Mouse (Mus musculus) left cerebral cortex, adult 9 months (tissue): ENCODE results near the gene Itsn1.
A peak's percentile ranks its signal among the peaks of the same experiment; 100 is the strongest.

Experiments
- DNase-seq, 2 experiments: peaks; one replicate each; pipeline ENCODE4 v3.0.0; 2022; ENCODE audit warnings: low spot score in 2 of 2

Itsn1 gene

DNA sequence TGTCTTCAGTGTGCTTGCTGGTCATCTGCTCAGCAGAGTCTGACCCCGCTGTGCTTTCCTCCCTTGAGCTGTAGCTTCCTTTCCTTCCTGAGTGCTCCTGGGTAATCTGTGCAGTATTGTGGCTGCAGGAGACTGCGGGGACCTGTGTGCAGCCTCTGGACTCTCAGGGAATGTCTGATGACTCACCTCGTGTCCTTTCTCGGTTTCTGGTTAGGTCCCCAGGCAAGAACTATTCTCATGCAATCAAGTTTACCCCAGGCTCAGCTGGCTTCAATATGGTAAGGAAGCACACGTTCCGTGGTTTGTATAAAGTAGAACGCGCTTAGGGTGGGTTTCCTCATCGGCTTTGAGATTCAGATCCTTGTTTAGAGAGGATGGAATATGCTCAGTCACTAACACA, 82.8 kb downstream of the Itsn1 start:
- DNase-seq = no peak

GRCm38 (mm10) chr16:91813543-91813942, 84.5 kb downstream of the Itsn1 start:
- no peak for DNase-seq

DNA sequence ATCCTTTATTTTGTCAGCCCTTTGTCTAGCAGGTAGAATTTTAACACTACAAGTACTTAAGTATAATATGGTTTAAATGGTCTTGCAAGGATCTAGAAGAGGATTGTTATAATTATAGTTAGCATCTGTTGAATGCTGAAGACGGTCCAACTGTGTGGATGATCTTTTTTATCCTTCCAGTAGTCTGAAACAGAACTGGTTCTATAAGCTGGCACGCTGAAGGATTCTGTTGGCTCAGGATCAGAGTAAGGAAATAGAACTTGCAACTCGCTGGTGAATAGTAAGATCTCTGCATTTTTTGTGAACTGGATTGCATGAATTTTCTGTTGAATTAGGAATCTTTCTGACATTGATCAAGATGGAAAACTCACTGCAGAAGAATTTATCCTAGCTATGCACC, 86.0 kb downstream of the Itsn1 start:
- peak in 1 of 2 experiments; percentile 56 for DNase-seq

GRCm38 (mm10) chr16:91820299-91820698, 91.2 kb downstream of the Itsn1 start:
- DNase-seq = no peak

DNA sequence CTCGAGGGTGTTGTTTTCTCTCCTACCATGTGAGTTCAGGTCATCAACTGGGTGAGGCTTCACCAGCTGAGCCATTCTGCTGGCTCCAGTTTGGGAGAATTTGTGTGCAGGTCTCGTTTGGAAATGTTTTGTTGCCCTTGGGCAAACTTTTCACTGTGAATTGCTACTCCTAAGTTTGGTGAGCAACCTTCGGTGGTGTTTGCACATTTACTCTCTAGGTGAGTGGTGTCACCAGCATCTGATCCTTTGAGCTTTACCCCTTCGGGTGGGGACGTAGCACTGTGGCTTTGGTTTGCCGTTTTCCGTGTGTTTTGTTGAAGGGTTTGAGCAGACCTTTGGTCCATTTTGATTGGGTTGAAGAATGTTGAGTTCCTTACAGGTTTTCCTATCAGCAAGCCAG, 93.2 kb downstream of the Itsn1 start:
- no peak for DNase-seq

DNA sequence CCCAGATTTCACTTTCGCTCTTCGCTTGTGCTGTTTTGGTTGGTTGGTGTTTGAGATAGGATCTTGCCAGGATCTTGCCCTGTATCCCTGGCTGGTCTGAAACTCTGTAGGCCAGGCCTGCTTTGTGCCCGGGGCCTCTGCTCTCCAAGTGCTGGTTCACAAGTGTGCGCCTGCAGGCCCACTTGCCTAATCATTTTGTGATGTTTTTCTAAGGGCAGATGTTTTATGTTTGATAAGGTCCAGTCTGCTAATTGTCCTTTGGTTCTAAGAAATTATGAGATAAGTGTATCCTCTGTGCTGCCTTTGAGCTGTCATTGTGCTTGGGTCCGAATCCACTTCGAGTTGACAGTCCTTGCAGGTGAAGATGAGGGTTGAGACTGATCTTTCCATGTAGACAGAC, 93.7 kb downstream of the Itsn1 start:
- DNase-seq = no peak

DNA sequence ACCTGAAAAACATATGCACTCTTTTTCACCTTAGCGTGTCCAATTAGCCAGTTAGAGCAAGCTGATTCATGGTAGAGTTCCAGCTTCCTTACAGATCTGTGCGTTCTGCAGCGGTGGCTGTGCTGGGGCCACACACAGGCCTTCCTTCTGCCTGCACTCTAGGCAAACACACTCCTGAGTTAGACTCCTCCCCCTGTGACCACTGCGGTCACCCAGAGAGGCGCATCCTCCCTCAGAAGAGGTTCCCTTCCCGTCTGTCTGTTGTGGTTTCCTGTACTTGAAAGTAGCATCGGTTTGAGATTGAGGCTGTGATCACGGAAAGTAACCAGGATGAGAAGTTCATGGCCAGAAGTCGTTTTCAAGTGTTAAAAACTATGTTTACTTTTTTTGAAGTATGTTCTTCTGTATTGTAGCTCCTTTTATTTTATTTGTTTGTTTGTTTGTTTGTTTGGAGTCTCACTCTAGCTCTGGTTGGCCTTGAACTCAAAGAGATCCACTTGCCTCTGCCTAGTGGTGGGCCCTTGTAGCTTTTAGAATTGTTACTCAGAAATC, 96.8 kb downstream of the Itsn1 start:
- no peak for DNase-seq

DNA sequence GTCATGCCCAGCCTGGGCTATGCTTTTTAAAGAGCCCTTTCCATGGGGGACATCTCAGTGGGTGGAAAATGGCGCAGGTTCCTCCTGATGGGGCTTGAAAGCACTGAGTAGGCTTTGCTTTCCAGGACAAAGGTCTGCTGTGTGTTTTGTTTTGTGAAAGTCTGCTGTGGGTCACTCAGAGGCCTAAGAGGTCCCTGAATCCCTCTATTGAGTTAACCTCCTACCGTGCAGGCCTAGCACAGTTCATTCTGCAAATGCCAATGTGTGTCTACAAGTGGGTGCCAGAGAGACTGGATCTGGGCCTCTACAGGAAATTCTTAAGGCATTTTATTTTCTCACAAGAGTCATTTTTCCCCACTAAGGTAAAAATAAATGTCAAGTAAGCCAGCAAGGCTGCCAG, 97.8 kb downstream of the Itsn1 start:
- no peak for DNase-seq

GRCm38 (mm10) chr16:91827456-91827855, 98.4 kb downstream of the Itsn1 start:
- DNase-seq = no peak

DNA sequence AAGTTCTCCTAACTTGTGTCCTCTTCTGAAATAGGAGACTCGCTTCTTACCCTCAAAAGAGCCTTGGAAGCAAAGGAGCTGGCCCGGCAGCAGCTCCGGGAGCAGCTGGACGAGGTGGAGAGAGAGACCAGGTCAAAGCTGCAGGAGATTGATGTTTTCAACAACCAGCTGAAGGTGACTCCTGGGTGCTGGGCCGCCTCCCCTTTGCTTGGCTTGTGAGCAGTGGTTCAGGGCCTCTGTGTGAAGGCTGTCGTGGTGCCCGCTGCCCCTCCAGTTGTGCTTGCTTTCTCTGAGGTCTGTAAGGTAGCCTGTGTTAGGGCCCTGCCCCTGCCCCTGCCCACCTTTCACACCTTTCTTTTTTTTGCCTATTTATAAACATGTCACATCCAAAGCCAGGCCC, 99.1 kb downstream of the Itsn1 start:
- DNase-seq = no peak

- no peak for DNase-seq
Observed at GRCm38 (mm10) chr16:91828603-91829002, 99.5 kb downstream of the Itsn1 start.

DNA sequence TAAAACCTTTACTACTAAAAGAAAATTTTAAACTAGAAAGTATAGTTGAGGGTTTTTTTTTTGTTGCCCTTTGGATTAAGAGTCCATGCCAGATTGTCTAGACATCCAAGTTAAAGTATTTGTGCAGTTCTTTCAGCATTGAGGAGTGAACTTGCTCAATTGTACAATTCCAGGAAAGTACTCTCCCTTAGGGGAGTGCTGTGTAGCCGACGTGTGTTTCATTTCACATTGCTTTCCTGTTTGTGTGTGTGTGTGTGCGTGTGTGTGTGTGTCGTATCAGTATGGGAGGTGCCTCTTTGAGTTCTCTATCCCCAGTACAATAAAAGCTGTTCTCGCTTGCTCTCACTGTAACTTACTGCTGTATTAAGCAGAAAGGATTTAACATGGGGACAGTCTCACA, 100.0 kb downstream of the Itsn1 start:
- DNase-seq = no peak

DNA sequence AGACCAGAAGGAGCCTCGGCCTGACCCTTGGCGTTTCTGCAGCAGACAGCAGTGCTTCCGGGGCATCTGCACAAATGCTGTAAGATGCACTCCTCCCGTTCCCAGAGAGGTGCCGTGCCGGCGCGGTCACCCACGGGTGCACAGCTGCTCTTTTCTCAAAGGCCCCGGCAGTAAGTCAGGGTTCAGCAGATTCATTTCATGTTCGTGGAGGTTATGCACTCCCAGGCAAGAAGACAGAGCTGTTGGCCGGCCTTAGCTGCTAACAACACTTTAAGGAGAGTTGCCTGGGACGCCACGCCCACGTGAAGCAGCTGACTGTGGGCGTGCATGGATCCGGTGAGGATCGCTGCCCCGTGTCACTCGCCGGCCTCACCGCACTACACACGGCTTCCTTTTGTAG, 101.2 kb downstream of the Itsn1 start:
- DNase-seq = no peak

- DNase-seq = no peak
Observed at GRCm38 (mm10) chr16:91833121-91833520, 104.0 kb downstream of the Itsn1 start.

DNA sequence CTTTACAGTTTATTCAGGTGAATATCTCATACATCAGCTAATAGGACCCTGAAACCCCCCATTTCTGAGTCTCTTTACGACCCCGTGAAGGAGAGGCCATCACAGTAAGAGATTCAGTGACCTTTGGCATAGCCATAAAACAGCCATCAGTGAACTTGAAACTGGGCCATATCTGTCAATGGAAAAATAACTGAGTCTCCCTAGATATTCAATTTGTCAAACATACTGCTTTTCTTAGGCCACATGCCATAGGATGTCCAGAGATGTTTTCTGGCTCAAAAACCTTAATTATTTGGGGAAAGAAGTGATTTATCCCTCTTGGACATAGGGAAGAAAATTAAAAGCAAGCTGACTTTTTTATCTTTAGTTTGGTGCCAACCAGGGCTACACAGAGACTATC, 104.5 kb downstream of the Itsn1 start:
- no peak for DNase-seq

GRCm38 (mm10) chr16:91833981-91834380, 104.9 kb downstream of the Itsn1 start:
- no peak for DNase-seq

DNA sequence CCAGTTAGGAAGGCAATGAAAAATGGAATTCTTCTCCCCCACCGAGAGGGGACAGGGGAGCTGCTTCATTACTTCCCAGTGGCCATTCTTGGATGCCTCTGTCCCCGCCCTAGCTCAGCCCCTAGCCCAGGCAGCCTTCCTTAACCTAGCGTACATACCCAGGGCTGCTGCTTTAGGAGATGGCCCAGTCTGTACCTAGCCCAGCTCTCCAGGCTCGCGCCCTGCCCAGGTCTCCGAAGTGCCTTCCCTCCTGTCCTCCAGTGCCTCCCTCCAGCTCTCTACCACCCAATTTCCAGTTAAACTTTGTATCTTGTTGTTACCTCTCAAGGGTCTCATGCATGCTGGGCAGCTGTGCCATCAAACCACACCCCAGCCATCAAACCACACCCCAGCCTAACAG, 106.7 kb downstream of the Itsn1 start:
- DNase-seq = no peak

- DNase-seq = peak in 1 of 2 experiments; percentile 29
Observed at GRCm38 (mm10) chr16:91836592-91837557, 107.8 kb downstream of the Itsn1 start.

DNA sequence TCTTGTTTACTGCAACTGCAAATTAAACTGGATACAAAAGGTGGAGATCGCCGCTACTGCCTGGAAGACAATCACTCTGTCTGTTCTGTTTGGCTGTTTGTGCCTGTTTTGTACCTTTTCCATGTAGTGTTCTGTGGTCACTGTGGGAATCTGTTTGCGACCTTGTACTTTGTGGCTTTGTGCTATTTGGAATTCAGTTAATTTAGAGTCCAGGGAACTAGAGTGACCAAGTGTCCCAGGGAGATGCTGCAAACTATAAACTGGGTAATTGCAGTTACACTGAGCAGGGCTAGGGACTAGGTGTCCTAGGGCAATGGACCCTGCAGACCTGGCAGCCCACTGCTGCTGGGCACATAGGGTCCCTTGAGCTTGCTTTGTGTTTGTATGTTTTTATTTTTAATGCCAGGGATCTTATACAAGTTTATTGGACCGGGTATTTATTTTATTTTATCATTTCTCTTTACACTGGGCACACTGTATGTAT, 108.5 kb downstream of the Itsn1 start:
- no peak for DNase-seq

- no peak for DNase-seq
Observed at GRCm38 (mm10) chr16:91838771-91839170, 109.7 kb downstream of the Itsn1 start.

- no peak for DNase-seq
Observed at GRCm38 (mm10) chr16:91839462-91839861, 110.4 kb downstream of the Itsn1 start.

GRCm38 (mm10) chr16:91841026-91841630, 112.0 kb downstream of the Itsn1 start:
- no peak for DNase-seq
